Comparison of ENCODE assay signal across 17 mouse cellular contexts in the genomic region with DNA sequence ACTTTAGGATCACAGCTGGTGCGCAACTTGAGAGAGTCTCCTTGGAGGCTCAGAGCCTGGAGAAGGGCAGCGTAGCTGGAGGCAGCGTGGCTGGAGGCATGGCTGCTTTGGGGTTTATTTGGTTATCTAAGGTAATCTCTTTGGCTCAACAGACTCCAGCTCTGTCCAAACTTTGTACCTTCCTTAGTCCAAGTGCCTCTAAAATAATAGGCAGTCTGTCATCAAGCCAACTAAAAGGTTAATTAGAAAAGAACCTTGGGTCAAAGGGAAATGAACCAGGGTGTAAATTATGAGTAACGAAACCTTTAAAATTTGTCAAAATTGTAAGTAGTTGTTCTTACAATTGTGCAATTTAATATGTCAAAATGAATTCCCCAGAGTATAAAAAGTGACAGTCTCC. TPM values are rescaled to one million over a fixed set of nuclear protein-coding genes. Genes with fewer than 3 reads are reported as not detected.
"Had no signal": no experiment of that assay in that cellular context is flagged by ENCODE, and none has a peak within 500 bp of the region (broad histone marks: within the 10 kb centered on the region; RNA-seq: fewer than 3 reads in every experiment).

No protein-coding gene starts in this region.

- H3K36me3 ChIP-seq: lung, embryonic 15.5 days; midbrain, embryonic 12.5 days; midbrain, embryonic 15.5 days; neural tube, embryonic 12.5 days; stomach, embryonic 15.5 days had no signal

- ATAC-seq: liver, postnatal 0 days; lung, postnatal 0 days; midbrain, embryonic 15.5 days had no signal

- H3K27me3 ChIP-seq: lung, embryonic 15.5 days; midbrain, embryonic 12.5 days; midbrain, embryonic 15.5 days; neural tube, embryonic 12.5 days; stomach, embryonic 15.5 days had no signal

- H3K27ac ChIP-seq: lung, embryonic 15.5 days; macrophage; midbrain, embryonic 12.5 days; midbrain, embryonic 15.5 days; neural tube, embryonic 12.5 days; stomach, embryonic 15.5 days; stomach, postnatal 0 days had no signal

- H3K9me3 ChIP-seq: lung, embryonic 15.5 days; midbrain, embryonic 15.5 days; neural tube, embryonic 12.5 days; stomach, embryonic 15.5 days had no signal

- DNase-seq: liver, postnatal 0 days; lung, adult 2 months; lung, postnatal 14 days; lung, postnatal 36 days; right cerebral cortex, postnatal 14 days; thymus, adult 2 months; thymus, postnatal 25 days; thymus, postnatal 4 days had no signal

- H3K4me3 ChIP-seq: lung, embryonic 15.5 days; megakaryocyte, embryonic 14.5 days; midbrain, embryonic 12.5 days; midbrain, embryonic 15.5 days; neural tube, embryonic 12.5 days; stomach, embryonic 15.5 days had no signal

- H3K4me1 ChIP-seq: midbrain, embryonic 15.5 days had no signal

- H3K9ac ChIP-seq: liver, postnatal 0 days; lung, embryonic 15.5 days; midbrain, embryonic 12.5 days; midbrain, embryonic 15.5 days; neural tube, embryonic 12.5 days; stomach, embryonic 15.5 days had no signal

- H3K4me2 ChIP-seq: lung, embryonic 15.5 days; midbrain, embryonic 12.5 days; midbrain, embryonic 15.5 days; neural tube, embryonic 12.5 days; stomach, embryonic 15.5 days had no signal

RNA-seq across cellular contexts. Expression of gene Myrip, which starts 51.7 kb away (rescaled TPM):
- polyA plus RNA-seq: macrophage had no signal
